Mouse (Mus musculus): ENCODE results near the gene Sema4f.
A peak's percentile ranks its signal among the peaks of the same experiment; 100 is the strongest.

The Sema4f gene

GRCm38 (mm10) chr6:82939167-82939912, at the start of gene Sema4f:
Gene Sema4f (minus strand): TSS chr6:82939769.
- peak; percentile 86 for DNase-seq (ENCODE audit: low spot score)

GRCm38 (mm10) chr6:82987411-82987971, 47.9 kb upstream of the Sema4f start:
- no peak for DNase-seq (ENCODE audit: low spot score)

- no peak for DNase-seq (ENCODE audit: low spot score)
These were observed 31.5 kb upstream of the Sema4f start for GRCm38 (mm10) chr6:82971031-82971430.

DNA sequence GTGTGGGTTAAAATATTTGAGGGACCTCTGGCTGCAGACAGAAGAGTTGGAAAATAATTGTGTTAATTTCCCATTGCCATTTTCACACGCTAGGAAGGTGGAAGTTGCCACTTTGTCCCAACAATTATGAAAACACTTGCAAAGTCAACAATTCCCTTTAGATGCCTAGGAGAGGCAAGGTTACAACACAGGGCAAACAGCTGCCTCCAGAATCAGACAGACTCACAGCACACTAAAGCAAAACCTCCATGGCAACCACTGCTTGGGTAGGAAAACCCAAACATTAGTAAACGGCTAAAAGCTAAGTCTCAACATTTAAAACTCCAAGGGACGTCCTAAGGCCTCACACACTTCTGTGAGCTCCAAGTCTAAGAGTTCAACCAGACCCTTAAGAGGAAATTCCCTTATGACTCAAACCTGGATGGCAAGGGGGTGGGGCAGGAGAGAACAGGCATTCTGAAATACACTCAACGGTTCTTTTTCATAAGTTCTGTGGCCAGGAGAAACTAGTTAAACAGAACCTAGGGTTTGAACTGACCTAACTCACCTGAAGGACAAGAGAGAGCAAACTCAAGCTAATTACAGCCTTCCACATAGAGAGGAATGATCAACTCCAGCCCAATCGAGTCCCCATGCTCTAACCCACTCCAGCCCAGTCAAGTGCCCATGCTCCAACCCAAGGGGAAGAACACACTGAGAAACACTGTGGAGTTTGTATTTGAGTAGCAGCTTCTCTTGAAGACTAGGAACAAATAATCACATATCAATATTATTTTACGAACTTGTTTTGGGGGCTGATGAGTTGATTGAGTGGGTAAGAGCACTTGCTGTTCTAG, 29.9 kb upstream of the Sema4f start:
- no peak for DNase-seq (ENCODE audit: low spot score)

DNA sequence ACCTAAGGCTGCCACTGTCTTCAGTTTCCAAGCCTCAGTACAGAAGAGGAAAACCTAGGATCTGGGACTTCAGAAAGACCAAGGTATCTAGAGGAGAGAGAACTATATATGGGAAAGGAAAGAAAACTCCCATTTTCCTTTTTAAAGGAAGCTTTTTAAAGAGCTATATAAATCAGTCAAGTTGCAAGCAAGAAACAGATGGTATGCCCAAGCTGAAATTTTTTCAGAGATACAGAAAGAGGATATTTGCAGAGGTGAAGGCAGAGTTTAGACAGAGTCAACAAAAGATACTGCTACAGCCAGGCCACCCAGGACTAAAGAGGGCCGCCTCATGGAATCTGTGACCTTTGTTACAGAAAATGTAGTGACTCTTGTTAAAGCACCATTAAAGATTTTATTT, 22.1 kb upstream of the Sema4f start:
- no peak for DNase-seq (ENCODE audit: low spot score)

DNA sequence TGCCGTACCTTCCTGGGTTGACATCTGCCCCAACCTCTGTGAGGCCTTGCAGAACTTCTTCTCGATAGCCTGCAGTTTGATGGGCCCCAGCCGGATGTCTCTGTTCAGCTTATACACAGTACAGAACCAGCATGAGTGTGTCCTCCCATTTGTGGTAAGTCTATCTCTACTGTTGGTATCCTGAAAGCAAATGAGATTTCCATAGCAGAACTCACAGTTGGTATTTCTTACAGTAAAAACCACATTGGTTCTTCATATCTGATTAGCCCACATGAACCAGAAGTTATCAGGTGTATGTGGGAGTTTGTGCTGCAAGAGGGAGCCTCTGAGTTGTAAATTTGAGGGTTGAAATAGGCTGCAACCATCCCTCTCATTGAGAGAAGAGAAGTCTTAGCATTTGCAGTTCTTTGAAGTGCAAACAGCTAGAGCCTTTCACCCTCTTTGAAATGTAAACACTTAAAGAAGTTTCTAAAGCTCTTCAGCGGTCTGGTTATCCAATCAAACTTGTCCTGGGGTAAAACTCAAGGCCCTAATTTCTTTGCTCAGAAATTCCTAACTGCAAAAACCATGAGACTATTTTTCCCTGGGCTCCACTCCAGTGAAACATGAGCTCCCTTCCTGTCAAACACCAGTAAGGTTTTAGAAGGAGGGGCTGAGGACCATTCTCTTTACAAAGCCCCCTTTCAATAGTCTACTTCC, 17.1 kb upstream of the Sema4f start:
- DNase-seq (ENCODE audit: low spot score) = no peak

DNA sequence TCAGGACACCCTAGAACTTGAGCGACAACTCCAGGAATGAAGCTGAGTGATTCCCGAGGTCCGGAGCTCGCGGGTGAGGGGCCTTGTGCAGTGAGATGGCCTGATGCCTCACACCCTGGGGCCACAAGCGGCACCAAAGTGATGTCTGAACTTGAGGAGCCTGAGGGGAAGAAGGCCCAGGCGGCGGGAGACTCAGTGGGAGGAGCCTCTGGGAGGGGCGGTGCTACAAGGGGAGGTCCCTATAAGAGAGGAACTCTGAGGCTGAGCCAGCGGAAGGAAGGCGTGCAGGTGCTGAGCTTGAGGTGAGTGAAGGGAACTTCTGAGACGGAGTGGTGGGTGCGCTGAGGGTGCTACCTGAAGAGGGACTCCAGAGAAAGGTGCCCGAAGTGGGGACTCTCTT, 7.1 kb upstream of the Sema4f start, which contains the start of gene M1ap:
Gene M1ap, plus strand, starts transcription at position 252 of the 400 bp plus-strand sequence.
- peak; percentile 86 for DNase-seq (ENCODE audit: low spot score)

DNA sequence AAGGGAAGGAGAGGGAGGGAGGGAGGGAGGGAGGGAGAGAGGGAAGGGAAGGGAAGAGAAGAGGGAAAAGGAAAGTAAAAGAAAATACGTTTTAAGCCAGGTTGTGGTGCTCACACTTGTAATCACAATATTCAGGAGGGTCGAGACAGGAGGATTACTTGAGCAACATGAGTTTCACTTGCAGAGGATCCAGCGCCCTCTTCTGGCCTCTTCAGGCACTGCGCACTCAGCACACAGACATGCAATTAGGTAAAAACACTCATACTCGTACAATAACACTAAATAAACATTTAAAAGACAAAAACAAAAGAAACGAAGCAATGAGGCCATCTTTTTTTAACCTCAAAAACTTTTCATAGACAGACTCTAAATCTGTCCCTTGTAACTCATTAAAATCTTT, 6.2 kb upstream of the Sema4f start:
- DNase-seq (ENCODE audit: low spot score) = peak; percentile 27

- DNase-seq (ENCODE audit: low spot score) = no peak
These were observed 1.2 kb upstream of the Sema4f start for GRCm38 (mm10) chr6:82940765-82941164.

GRCm38 (mm10) chr6:82934616-82935230, 4.8 kb downstream of the Sema4f start:
- DNase-seq (ENCODE audit: low spot score) = no peak

GRCm38 (mm10) chr6:82927617-82928016, 12.0 kb downstream of the Sema4f start:
- DNase-seq (ENCODE audit: low spot score) = no peak

GRCm38 (mm10) chr6:82926528-82926927, 13.0 kb downstream of the Sema4f start:
- DNase-seq (ENCODE audit: low spot score) = no peak

DNA sequence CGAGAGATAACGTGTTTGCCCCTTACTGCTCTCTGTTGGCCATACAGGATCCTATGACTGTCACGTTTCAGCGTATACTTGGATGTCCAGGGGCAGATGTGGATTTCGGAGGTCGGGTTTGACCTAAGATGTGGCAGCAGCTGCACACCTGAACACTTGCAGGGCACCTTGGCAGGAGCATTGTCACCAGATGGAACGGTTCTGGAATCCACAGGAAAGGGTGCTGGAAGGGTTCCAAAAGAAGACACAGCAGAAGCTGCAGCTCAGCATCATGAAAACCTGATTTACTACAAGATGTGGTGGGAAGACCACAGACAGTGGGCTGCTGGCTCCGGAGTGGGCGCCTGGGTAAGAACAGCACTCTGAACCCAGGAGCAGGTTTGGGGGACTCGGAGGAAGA, 13.5 kb downstream of the Sema4f start:
- no peak for DNase-seq (ENCODE audit: low spot score)

GRCm38 (mm10) chr6:82925005-82925404, 14.6 kb downstream of the Sema4f start:
- no peak for DNase-seq (ENCODE audit: low spot score)

DNA sequence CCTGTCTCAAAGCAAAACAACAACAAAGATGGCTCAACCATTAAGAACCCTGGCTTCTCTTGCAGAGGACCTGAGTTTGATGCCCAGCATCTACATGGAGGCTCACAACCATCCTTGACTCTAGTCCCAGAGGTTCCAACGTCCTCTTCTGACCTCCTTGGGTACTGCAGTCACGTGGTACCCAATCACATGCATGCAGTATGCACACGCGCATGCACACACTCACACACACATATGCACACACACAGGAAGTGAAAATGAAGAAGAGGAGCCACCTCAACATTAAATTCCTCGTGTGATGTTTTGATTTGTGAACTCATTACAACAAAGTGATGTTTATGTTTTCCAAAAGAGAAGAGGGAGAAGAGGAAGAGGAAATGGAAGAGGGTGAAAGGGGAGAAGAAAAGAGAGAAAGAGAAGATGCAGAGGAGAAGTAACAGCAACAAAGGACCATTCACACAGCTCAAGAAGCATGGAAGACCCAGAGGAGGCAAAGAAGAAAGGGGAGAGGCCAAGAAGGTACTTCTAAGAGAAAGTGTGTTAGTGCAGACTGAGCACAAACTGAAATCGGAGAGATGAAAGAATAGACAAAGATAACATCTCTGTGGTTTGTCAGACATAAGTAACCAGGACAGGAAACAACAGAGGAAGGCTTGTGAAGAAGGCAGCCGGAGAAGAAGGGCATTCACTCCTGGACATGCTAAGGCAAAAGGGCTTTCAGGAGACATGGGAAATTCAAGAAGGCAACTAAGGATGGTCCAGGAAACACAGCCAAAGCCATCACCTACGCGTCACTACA, 17.9 kb downstream of the Sema4f start:
- no peak for DNase-seq (ENCODE audit: low spot score)

DNA sequence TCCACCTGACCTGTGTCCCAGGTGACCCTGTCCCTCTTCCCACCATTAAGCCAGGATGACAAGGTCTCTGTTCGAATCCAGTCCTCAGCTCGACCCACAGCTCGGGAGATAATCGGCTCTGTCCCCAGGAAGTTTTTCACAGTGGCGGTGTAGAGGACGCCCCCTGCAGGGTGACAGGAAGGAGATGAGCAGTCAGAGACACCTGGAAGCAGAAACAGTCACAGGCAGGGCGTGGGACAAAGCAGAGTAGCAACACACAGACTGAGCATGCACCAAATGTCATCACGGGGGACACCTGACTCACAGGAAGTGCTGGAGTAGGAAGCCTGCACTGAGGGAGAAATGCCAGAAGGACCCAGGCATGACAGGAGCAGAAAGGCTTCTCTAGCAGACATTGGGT, 20.0 kb downstream of the Sema4f start:
- DNase-seq (ENCODE audit: low spot score) = no peak

- DNase-seq (ENCODE audit: low spot score) = no peak
These were observed 21.2 kb downstream of the Sema4f start for GRCm38 (mm10) chr6:82918371-82918770.

GRCm38 (mm10) chr6:82917778-82918129, 21.8 kb downstream of the Sema4f start:
- DNase-seq (ENCODE audit: low spot score) = peak; percentile 40

GRCm38 (mm10) chr6:82917076-82917777, 22.3 kb downstream of the Sema4f start:
- DNase-seq (ENCODE audit: low spot score) = no peak

GRCm38 (mm10) chr6:82916459-82916858, 23.1 kb downstream of the Sema4f start:
- DNase-seq (ENCODE audit: low spot score) = no peak
